Mouse (Mus musculus): Measurements from ENCODE around the gene Rbm28. TPM values are rescaled to one million over a fixed set of nuclear protein-coding genes. Genes with fewer than 3 reads are reported as not detected.
A peak's percentile ranks its signal among the peaks of the same experiment; 100 is the strongest.

Rbm28 gene
- polyA plus RNA-seq, 1 experiment from 2014 or later = 69.0 TPM

- Histone ChIP-seq H3K27me3 (ENCODE audit: control insufficient read depth, insufficient read depth, low read length) (peaks cover 11% of the 10 kb centered on the region), H3K27ac (ENCODE audit: low read depth, low read length) (peak overlapping the region; percentile 67; the same call in 1 of the 2 replicates), H3K4me3 (ENCODE audit: low read depth, low read length) (peak overlapping the region; percentile 59), H3K4me1 (replicated peaks; ENCODE audit: control insufficient read depth, insufficient read depth, low read length) (peaks cover 7% of the 10 kb centered on the region; the same call in 1 of the 2 replicates), H3K9me3 (ENCODE audit: control insufficient read depth, low read length) (no peaks in the 10 kb centered on the region), H3K36me3 (ENCODE audit: control insufficient read depth, insufficient read depth, low read length) (no peaks in the 10 kb centered on the region), H3K4me2 (replicated peaks; ENCODE audit: low read depth, low read length) (peak overlapping the region; percentile 92), H3K9ac (ENCODE audit: low read depth, low read length) (peak overlapping the region; percentile 67)
- ATAC-seq (ENCODE audit: low FRiP score) = peak; percentile 68
- DNase-seq (ENCODE audit: low spot score) = peak; percentile 27
- 10% methylated on average over 17 of the region's 17 CpGs for WGBS
Measured at GRCm38 (mm10) chr6:29177901-29178879, 13.4 kb upstream of the Rbm28 start.

- H3K4me1 ChIP-seq (replicated peaks; ENCODE audit: control insufficient read depth, insufficient read depth, low read length) = peaks cover 13% of the 10 kb centered on the region; the same call in 1 of the 2 replicates
- H3K4me2 ChIP-seq (replicated peaks; ENCODE audit: low read depth, low read length) = no peak overlapping the region
- H3K27ac ChIP-seq (ENCODE audit: low read depth, low read length) = no peak overlapping the region
- H3K9me3 ChIP-seq (ENCODE audit: control insufficient read depth, low read length) = no peaks in the 10 kb centered on the region
- H3K27me3 ChIP-seq (ENCODE audit: control insufficient read depth, insufficient read depth, low read length) = peaks cover 26% of the 10 kb centered on the region
- WGBS = 72% methylated on average over 3 of the region's 3 CpGs
- H3K9ac ChIP-seq (ENCODE audit: low read depth, low read length) = no peak overlapping the region
- H3K36me3 ChIP-seq (ENCODE audit: control insufficient read depth, insufficient read depth, low read length) = no peaks in the 10 kb centered on the region
- ATAC-seq (ENCODE audit: low FRiP score) (no peak), DNase-seq (ENCODE audit: low spot score) (no peak)
- no peak overlapping the region for H3K4me3 ChIP-seq (ENCODE audit: low read depth, low read length)
Measured at GRCm38 (mm10) chr6:29175113-29175512, 10.3 kb upstream of the Rbm28 start.

- ATAC-seq (ENCODE audit: low FRiP score) = no peak
- WGBS = 16% methylated on average over 7 of the region's 7 CpGs
- no peak for DNase-seq (ENCODE audit: low spot score)
- Histone ChIP-seq H3K27me3 (ENCODE audit: control insufficient read depth, insufficient read depth, low read length) (peaks cover 31% of the 10 kb centered on the region), H3K4me2 (replicated peaks; ENCODE audit: low read depth, low read length) (no peak overlapping the region), H3K9ac (ENCODE audit: low read depth, low read length) (no peak overlapping the region), H3K27ac (ENCODE audit: low read depth, low read length) (no peak overlapping the region), H3K4me1 (replicated peaks; ENCODE audit: control insufficient read depth, insufficient read depth, low read length) (peaks cover 16% of the 10 kb centered on the region; the same call in 1 of the 2 replicates), H3K9me3 (ENCODE audit: control insufficient read depth, low read length) (no peaks in the 10 kb centered on the region), H3K36me3 (ENCODE audit: control insufficient read depth, insufficient read depth, low read length) (no peaks in the 10 kb centered on the region), H3K4me3 (ENCODE audit: low read depth, low read length) (no peak overlapping the region)
Measured at GRCm38 (mm10) chr6:29174368-29174767, 9.6 kb upstream of the Rbm28 start.

- H3K4me3 ChIP-seq (ENCODE audit: low read depth, low read length) = peak overlapping the region; percentile 37
- peaks cover 45% of the 10 kb centered on the region for H3K27me3 ChIP-seq (ENCODE audit: control insufficient read depth, insufficient read depth, low read length)
- peak; percentile 92 for DNase-seq (ENCODE audit: low spot score)
- H3K4me2 ChIP-seq (replicated peaks; ENCODE audit: low read depth, low read length) = peak overlapping the region; percentile 88
- no peaks in the 10 kb centered on the region for H3K36me3 ChIP-seq (ENCODE audit: control insufficient read depth, insufficient read depth, low read length)
- peak overlapping the region; percentile 38; the same call in 1 of the 2 replicates for H3K9ac ChIP-seq (ENCODE audit: low read depth, low read length)
- ATAC-seq (ENCODE audit: low FRiP score) = peak; percentile 85
- no peak overlapping the region; the same call in 1 of the 2 replicates for H3K27ac ChIP-seq (ENCODE audit: low read depth, low read length)
- H3K4me1 ChIP-seq (replicated peaks; ENCODE audit: control insufficient read depth, insufficient read depth, low read length) = peaks cover 11% of the 10 kb centered on the region; the same call in 1 of the 2 replicates
- no peaks in the 10 kb centered on the region for H3K9me3 ChIP-seq (ENCODE audit: control insufficient read depth, low read length)
- under 1% methylated on average over 40 of the region's 40 CpGs for WGBS
Measured at GRCm38 (mm10) chr6:29170952-29171388, 6.2 kb upstream of the Rbm28 start.

GRCm38 (mm10) chr6:29170063-29170921, 5.5 kb upstream of the Rbm28 start:
- peaks cover 11% of the 10 kb centered on the region; the same call in 1 of the 2 replicates for H3K4me1 ChIP-seq (replicated peaks; ENCODE audit: control insufficient read depth, insufficient read depth, low read length)
- no peaks in the 10 kb centered on the region for H3K9me3 ChIP-seq (ENCODE audit: control insufficient read depth, low read length)
- ATAC-seq (ENCODE audit: low FRiP score) = peak; percentile 45
- DNase-seq (ENCODE audit: low spot score) = peak; percentile 73
- H3K9ac ChIP-seq (ENCODE audit: low read depth, low read length) = peak overlapping the region; percentile 38
- H3K27me3 ChIP-seq (ENCODE audit: control insufficient read depth, insufficient read depth, low read length) = peaks cover 45% of the 10 kb centered on the region
- H3K27ac ChIP-seq (ENCODE audit: low read depth, low read length) = no peak overlapping the region
- H3K4me2 ChIP-seq (replicated peaks; ENCODE audit: low read depth, low read length) = peak overlapping the region; percentile 88
- WGBS = under 1% methylated on average over 63 of the region's 63 CpGs
- H3K36me3 ChIP-seq (ENCODE audit: control insufficient read depth, insufficient read depth, low read length) = no peaks in the 10 kb centered on the region
- H3K4me3 ChIP-seq (ENCODE audit: low read depth, low read length) = peak overlapping the region; percentile 37

GRCm38 (mm10) chr6:29169675-29170062, 4.9 kb upstream of the Rbm28 start:
- peak overlapping the region; percentile 37 for H3K4me3 ChIP-seq (ENCODE audit: low read depth, low read length)
- no peak overlapping the region for H3K27ac ChIP-seq (ENCODE audit: low read depth, low read length)
- peaks cover 11% of the 10 kb centered on the region; the same call in 1 of the 2 replicates for H3K4me1 ChIP-seq (replicated peaks; ENCODE audit: control insufficient read depth, insufficient read depth, low read length)
- no peaks in the 10 kb centered on the region for H3K36me3 ChIP-seq (ENCODE audit: control insufficient read depth, insufficient read depth, low read length)
- H3K9me3 ChIP-seq (ENCODE audit: control insufficient read depth, low read length) = no peaks in the 10 kb centered on the region
- H3K27me3 ChIP-seq (ENCODE audit: control insufficient read depth, insufficient read depth, low read length) = peaks cover 45% of the 10 kb centered on the region
- peak overlapping the region; percentile 88 for H3K4me2 ChIP-seq (replicated peaks; ENCODE audit: low read depth, low read length)
- ATAC-seq (ENCODE audit: low FRiP score) (no peak), DNase-seq (ENCODE audit: low spot score) (no peak)
- 3% methylated on average over 12 of the region's 12 CpGs for WGBS
- no peak overlapping the region; the same call in 1 of the 2 replicates for H3K9ac ChIP-seq (ENCODE audit: low read depth, low read length)

GRCm38 (mm10) chr6:29168871-29169270, 4.1 kb upstream of the Rbm28 start:
- Histone ChIP-seq H3K9me3 (ENCODE audit: control insufficient read depth, low read length) (no peaks in the 10 kb centered on the region), H3K36me3 (ENCODE audit: control insufficient read depth, insufficient read depth, low read length) (no peaks in the 10 kb centered on the region), H3K9ac (ENCODE audit: low read depth, low read length) (no peak overlapping the region), H3K27ac (ENCODE audit: low read depth, low read length) (no peak overlapping the region), H3K4me2 (replicated peaks; ENCODE audit: low read depth, low read length) (no peak overlapping the region), H3K4me1 (replicated peaks; ENCODE audit: control insufficient read depth, insufficient read depth, low read length) (peaks cover 9% of the 10 kb centered on the region; the same call in 1 of the 2 replicates), H3K27me3 (ENCODE audit: control insufficient read depth, insufficient read depth, low read length) (peaks cover 44% of the 10 kb centered on the region), H3K4me3 (ENCODE audit: low read depth, low read length) (no peak overlapping the region)
- ATAC-seq (ENCODE audit: low FRiP score) (no peak), DNase-seq (ENCODE audit: low spot score) (no peak)
- WGBS = 46% methylated on average over 2 of the region's 2 CpGs

GRCm38 (mm10) chr6:29166196-29166595, 1.4 kb upstream of the Rbm28 start:
- Histone ChIP-seq H3K4me1 (replicated peaks; ENCODE audit: control insufficient read depth, insufficient read depth, low read length) (peaks cover 9% of the 10 kb centered on the region; the same call in 1 of the 2 replicates), H3K36me3 (ENCODE audit: control insufficient read depth, insufficient read depth, low read length) (no peaks in the 10 kb centered on the region), H3K9me3 (ENCODE audit: control insufficient read depth, low read length) (no peaks in the 10 kb centered on the region), H3K4me3 (ENCODE audit: low read depth, low read length) (no peak overlapping the region), H3K9ac (ENCODE audit: low read depth, low read length) (no peak overlapping the region), H3K27me3 (ENCODE audit: control insufficient read depth, insufficient read depth, low read length) (peaks cover 31% of the 10 kb centered on the region), H3K27ac (ENCODE audit: low read depth, low read length) (no peak overlapping the region), H3K4me2 (replicated peaks; ENCODE audit: low read depth, low read length) (no peak overlapping the region)
- peak; percentile 66 for DNase-seq (ENCODE audit: low spot score)
- peak; percentile 34; the same call in 1 of the 2 replicates for ATAC-seq (ENCODE audit: low FRiP score)
- WGBS = 18% methylated on average over 1 of the region's 1 CpGs

Measured in hindbrain, embryonic 11.5 days (tissue).